Mouse (Mus musculus) kidney, postnatal 10 days (tissue): ENCODE measurements around the gene 1700025G04Rik.
A peak's percentile ranks its signal among the peaks of the same experiment; 100 is the strongest.

Experiments used
- DNase-seq: peaks from one replicate; pipeline ENCODE4 v3.0.0; 2021; ENCODE audit warnings: mixed read lengths

The 1700025G04Rik gene

GRCm38 (mm10) chr1:152075725-152076124 is 14.2 kb downstream of the 1700025G04Rik start:
- no peak for DNase-seq

DNA sequence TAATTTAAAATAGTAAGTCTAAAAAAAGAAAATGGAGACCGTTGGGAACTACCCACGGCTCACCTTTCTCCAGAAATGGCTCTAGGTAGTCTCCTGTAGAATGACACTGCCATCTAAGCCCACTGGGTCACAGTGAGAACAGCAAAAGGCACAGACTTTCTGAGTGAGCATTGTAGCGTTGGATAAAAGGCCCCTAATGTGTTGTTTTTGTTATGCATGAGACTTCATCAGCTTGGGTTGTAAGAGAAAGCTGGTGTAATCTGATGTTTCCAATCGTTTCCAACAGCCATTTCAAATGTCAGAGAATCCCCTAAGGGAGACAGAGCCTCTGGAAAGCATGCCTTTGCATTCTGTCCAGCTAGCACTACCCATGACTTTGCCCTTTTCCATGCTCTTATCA is 19.5 kb downstream of the 1700025G04Rik start:
- no peak for DNase-seq

DNA sequence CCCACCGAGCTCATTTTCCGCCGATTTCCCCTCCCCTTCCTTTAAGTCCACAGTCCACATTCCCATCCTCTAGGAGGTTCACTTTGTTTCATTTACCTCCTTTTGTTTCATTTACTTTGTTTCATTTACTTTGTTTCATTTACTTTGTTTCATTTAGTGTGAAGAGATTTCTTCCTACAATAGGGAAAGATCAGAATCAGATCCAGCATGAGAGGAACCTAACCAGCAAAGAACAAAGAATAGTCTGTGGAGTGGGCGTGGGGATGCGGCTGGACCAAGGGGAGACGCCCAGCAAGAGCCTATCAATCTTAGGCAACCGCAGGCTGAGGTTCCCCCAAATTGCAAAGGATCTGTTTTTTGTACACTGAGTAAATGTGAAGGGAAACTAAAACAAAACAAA is 20.2 kb downstream of the 1700025G04Rik start:
- no peak for DNase-seq

DNA sequence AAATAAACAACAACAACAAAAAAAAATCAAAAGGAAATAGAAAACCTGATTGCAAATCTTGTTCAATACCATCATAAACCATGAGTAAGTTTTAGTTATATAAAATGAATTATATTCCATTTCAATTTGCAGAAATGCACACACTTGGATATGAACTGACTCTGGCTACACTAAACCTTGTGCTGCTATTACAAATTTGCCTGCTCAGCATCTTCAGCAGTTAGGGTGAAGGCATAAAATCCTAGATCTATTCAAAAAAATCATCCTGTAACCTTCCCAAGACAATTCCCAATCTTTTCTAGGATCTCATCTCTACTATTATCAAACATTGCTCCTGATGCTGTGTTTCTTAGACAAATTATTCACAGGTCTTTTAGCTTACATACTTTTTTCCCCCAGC is 22.0 kb downstream of the 1700025G04Rik start:
- DNase-seq, result no peak

- no peak for DNase-seq
These were observed 24.4 kb downstream of the 1700025G04Rik start for GRCm38 (mm10) chr1:152065527-152065926.

DNA sequence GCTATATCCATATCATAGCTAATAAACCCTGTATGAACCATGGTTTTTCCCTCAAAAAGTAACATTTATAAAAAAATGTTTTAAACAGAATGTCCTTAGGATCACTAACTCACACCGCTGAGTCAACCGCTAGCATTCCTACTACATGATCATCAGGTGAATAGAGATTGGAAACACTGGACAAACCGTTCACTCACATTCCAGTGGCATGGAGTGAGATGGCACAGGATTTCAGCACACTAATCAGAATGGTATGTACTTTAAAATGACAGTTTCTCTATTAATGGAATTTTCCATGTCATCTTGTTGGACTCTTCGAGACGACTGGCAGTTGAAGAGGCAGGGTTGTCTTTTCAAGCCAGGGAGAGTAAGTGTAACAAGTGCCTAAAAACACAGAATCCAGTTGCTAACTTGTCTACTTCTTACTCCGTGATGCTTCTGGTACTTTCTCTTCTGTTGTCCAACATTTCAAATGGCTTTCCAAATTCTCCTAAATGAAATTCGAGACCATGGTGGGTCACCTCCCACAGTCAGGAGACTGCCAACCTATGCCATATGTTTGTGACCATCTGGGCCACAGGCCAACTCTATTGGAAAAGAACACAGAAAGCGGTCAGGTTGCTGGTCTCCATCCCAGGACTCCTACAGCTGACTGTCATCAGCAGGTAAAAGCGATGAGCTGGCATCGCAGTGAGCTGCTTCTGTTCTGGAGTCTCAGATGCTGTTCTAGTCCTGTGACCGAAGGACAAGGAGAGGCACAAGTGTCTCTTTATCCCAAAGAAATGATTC is 26.4 kb downstream of the 1700025G04Rik start:
- DNase-seq, result no peak

DNA sequence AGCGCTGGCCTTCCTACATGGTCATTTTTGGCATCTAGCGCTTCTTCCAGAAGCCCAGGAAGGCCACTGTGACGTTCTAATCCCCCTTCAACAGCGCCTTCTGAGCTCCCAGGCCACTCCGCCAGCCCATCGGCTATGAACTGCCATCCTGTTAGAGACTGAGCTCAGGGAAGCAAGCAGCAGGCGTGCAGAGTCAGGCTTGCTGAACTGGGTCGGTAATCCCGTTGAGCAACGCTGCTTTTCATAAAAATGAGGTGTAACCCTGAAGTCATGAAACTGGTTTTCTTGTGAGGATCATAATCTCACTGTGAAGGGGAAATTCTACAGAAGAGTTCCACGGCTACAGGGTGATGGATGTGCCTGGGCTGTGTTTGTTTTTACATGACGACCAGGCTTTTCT is 28.2 kb downstream of the 1700025G04Rik start:
- no peak for DNase-seq

DNA sequence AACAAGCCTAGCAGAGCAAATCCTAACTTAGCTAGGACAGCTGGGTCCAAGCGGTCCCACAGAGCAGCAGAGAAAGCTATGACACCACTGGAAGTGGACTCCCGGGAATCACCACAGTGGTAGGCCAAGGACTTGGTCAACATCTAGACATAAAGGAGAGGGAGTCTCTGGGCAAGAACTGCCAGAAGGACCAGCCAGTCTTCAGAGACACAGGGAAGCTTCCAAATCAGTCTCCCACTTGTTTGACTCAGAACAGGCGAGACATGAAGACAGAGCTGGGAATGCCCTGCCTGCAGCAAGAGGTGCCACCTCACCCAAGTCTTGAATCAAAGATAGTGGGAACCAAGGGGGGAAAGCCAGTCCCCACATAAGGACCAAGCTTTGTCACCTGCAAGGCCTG is 29.7 kb downstream of the 1700025G04Rik start:
- DNase-seq, result no peak

DNA sequence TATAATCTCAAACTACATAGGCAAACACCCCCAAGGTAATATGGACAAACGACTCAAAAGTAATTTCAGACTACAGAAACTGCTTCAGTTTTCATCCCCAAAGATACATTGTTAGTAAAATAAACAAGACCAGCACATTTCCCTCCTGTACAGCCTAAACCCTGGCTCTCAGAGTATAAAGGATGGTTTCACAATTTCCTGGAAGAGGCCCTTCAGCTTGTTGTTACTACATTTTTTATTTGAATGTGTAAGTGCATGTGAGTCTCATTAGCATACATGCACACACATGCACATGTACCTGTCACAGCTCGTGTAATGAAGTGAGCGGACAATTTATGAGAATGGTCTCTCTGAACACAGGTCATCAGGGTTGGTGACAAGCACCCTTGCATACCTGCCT is 31.1 kb downstream of the 1700025G04Rik start:
- DNase-seq, result no peak

DNA sequence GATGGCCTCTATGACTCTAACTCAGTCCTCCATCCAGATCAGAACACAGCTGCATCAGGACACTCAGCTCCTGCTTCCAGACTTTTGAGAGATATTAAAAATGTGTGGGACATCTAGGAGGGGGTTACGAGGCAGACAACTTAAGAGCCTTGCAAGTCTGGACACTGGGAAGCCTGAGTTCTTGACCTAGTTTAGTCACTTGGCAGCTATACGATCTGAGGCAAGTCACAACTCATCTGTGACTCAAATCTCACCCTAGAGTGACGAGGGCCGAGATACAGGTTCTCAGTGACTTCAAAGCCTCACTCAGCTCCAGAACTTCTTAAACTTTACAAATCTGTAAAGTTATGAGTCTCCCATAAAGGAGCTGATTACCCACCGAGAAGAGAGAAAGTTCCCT is 36.8 kb downstream of the 1700025G04Rik start:
- DNase-seq, result no peak

DNA sequence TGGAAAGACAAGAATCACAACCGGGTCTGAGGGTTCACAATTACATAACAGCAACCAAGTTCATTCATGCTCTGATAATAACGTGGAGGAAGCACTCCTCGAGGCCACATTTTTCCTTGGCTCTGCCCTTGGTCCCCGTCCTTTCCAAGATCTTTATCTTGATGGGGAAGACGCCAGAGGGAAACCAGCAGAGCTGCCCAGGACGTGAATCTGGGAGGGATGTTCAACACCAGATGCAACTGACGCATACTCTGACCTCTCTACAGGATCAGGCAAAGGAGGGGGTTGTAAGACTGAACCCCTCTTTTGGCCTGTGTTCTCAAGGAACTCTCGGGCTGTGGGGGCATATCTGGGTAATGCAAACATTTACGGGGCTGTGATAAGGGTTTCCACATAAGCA is 38.1 kb downstream of the 1700025G04Rik start:
- peak; percentile 38 for DNase-seq

- DNase-seq, result no peak
These were observed 39.9 kb downstream of the 1700025G04Rik start for GRCm38 (mm10) chr1:152050037-152050436.

GRCm38 (mm10) chr1:152048291-152048690 is 41.6 kb downstream of the 1700025G04Rik start:
- no peak for DNase-seq

DNA sequence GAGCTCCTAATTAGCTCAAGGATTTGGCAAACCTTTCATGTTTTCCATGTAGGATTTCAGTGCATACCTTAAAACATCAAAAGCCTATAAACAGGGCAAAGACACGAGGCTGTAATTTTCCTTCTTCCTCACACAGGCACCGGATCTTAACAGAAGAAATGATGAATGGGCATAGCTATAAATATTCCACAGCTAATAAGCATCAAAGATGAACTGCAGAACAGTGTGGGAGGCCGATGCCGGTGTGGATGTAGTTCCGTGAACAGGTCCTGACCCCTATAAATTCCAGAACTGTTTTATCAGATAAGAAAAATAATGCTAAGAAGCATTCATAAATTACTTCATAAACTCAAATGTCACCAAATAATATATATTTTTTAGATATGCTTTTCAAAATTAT is 42.5 kb downstream of the 1700025G04Rik start:
- no peak for DNase-seq

DNA sequence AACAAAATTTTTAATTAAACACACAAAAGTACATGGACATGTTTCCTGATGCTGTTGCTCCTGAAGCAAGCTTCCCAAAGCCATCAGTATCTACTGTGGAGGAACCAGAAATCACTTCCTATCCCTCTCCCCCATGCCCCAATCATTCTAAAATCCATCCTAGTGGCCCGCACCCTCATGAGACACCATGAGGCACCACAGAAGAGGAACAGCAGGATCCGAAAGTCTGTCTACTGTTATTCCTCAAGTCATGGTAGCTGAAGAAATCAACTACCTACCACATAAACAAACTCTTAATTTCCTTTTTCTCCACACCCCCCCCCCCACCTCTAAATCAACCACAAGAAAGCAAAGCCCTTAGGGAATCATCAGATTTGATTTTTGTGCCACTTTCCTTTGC is 46.5 kb downstream of the 1700025G04Rik start:
- no peak for DNase-seq

GRCm38 (mm10) chr1:152042409-152042808 is 47.5 kb downstream of the 1700025G04Rik start:
- DNase-seq, result no peak

GRCm38 (mm10) chr1:152041005-152041404 is 48.9 kb downstream of the 1700025G04Rik start:
- no peak for DNase-seq

DNA sequence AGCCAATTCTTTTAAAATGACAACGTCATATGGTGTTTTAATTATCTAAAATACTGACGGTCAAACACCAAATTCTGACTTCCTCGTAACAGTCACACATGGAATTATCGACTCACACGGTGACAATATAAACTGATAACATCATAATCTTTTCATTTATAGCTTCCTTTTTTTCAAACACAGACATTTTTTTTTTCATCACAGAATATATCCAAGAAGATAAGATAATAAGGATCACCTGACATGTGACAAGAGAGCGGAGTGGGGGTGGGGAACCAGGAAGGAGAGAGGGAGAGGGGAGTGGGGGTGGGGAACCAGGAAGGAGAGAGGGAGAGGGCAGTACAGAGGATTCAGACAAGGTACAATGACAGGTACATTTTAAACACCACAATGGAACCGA is 49.9 kb downstream of the 1700025G04Rik start:
- no peak for DNase-seq

- DNase-seq, result no peak
These were observed 50.3 kb downstream of the 1700025G04Rik start for GRCm38 (mm10) chr1:152039588-152039987.

DNA sequence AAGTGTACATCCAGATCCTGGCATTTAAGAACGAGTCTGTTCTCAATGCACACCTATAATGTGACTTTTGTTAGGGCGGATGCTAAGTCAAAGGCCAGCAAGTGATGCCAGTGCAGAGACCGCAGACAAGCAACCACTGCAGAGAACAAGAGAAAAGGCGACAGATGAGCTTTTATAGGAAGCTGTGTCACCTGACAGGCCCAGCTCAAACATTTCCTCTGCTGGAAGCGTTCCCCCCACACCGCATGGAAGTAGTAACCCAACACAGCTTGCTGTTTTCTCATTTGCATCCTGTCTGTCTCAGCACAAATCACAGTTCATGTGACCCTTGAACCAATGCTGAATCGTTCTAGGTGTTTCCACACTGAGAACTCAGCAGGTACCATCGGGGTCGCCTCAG is 51.8 kb downstream of the 1700025G04Rik start:
- peak; percentile 31 for DNase-seq

GRCm38 (mm10) chr1:152037589-152037988 is 52.3 kb downstream of the 1700025G04Rik start:
- DNase-seq, result no peak

DNA sequence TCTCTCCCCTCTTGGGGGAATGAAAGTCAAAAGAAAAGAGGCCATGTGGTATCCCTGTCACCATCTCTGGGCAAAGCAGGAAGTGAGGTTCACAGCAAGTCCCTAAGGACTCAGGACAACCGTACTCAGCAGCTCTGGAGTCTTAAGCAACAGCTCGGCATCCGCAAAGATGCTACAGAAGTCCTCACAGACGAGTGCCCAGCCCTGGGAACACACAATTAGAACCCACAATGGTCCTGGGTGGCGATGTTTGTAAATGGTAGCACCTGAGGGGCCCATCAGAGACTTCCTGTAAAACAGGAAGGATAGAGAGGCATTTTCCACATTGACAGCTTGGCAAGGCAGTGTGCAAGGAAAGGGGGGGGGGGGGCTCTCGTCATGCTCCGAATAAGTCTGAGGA is 55.2 kb downstream of the 1700025G04Rik start:
- DNase-seq, result no peak

GRCm38 (mm10) chr1:152033731-152034130 is 56.2 kb downstream of the 1700025G04Rik start:
- no peak for DNase-seq

GRCm38 (mm10) chr1:152032144-152032543 is 57.8 kb downstream of the 1700025G04Rik start:
- DNase-seq, result no peak

DNA sequence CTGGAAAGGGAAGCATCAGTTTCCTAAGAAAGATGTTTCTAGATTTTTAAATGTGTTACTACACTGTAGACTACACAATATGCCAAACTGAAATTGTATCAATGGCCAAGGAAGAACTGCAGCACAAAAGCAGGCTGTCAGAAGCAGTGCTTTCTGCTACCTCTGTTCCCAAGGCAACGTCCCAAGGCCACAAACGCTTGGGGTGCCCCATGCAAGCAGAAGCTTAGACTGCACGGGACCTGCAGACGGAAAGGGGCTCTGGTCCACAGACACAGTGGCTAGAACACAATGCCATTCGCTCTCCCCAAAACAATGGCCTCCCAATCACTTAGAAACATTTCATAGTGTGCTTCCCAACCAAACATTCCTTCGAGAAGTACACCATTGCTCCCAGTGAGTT is 59.4 kb downstream of the 1700025G04Rik start:
- no peak for DNase-seq
